Comparison of ENCODE assay signal across 18 mouse cellular contexts in genomic region chr1:128639707-128640107, GRCm38 (mm10). TPM values are rescaled to one million over a fixed set of nuclear protein-coding genes. Genes with fewer than 3 reads are reported as not detected.
A peak's percentile ranks its signal among the peaks of the same experiment; 100 is the strongest.
DNase-seq lines count a peak whose midpoint lies in the region; ATAC-seq and TF ChIP-seq lines count a peak whose summit lies in the region.
"Had no signal": no experiment of that assay in that cellular context is flagged by ENCODE, and none has a peak within 500 bp of the region (broad histone marks: within the 10 kb centered on the region; RNA-seq: fewer than 3 reads in every experiment).

No protein-coding gene starts in this region.

- WGBS in neural tube, embryonic 11.5 days: 40% methylated on average over 4 of the region's 4 CpGs
- 43% methylated on average over 4 of the region's 4 CpGs for WGBS in forebrain, embryonic 16.5 days
- WGBS in hindbrain, embryonic 16.5 days: 26% methylated on average over 4 of the region's 4 CpGs
- 61% methylated on average over 4 of the region's 4 CpGs for WGBS in lung, adult 2 months

- TF ChIP-seq POLR2A in lung, adult 2 months (IDR thresholded peaks at IDR 0.05; ENCODE audit: borderline replicate concordance, extremely low read depth, low read depth, low read length): no peak

- H3K4me1 ChIP-seq in neural tube, embryonic 11.5 days (ENCODE audit: control insufficient read depth, insufficient read depth, low read length): peaks cover 16% of the 10 kb centered on the region
- peaks cover 3% of the 10 kb centered on the region; the same call in 1 of the 2 replicates for H3K4me1 ChIP-seq in forebrain, embryonic 16.5 days (replicated peaks; ENCODE audit: control insufficient read depth, insufficient read depth, low read length)
- peaks cover 2% of the 10 kb centered on the region; the same call in 1 of the 2 replicates for H3K4me1 ChIP-seq in hindbrain, embryonic 16.5 days (ENCODE audit: control insufficient read depth, insufficient read depth, low read depth, low read length)
- no peaks in the 10 kb centered on the region for H3K4me1 ChIP-seq in lung, adult 2 months (ENCODE audit: control insufficient read depth, insufficient read depth, low read length)

- DNase-seq in neural tube, embryonic 11.5 days (ENCODE audit: low spot score): peak; percentile 25
- no peak for DNase-seq in neural tube, embryonic 10.5 days (ENCODE audit: extremely low spot score, low spot score)
- DNase-seq in retina, embryonic 14.5 days (ENCODE audit: low spot score): peak; percentile 68
- DNase-seq in gastrocnemius, adult 8-10 months (ENCODE audit: low spot score in 2 of 2): no peak
- no peak for DNase-seq in ovary, postnatal 14 days (ENCODE audit: low spot score)
- no peak for DNase-seq in lung, adult 2 months
- DNase-seq: adrenal gland, postnatal 25 days; cerebellum, adult 9-10 months; gastrocnemius, postnatal 25 days; kidney, adult 2 months; right cerebral cortex, postnatal 4 days; thymus, postnatal 36 days had no signal

- no peak overlapping the region for H3K9ac ChIP-seq in neural tube, embryonic 11.5 days (ENCODE audit: low read length)
- no peak overlapping the region for H3K9ac ChIP-seq in forebrain, embryonic 16.5 days (replicated peaks; ENCODE audit: low read depth, low read length)
- no peak overlapping the region for H3K9ac ChIP-seq in hindbrain, embryonic 16.5 days (ENCODE audit: low read depth, low read length)
- H3K9ac ChIP-seq: liver, embryonic 14.5 days had no signal

- H3K27ac ChIP-seq in neural tube, embryonic 11.5 days (ENCODE audit: low read depth, low read length): no peak overlapping the region
- H3K27ac ChIP-seq in forebrain, embryonic 16.5 days (ENCODE audit: low read length): no peak overlapping the region
- H3K27ac ChIP-seq in hindbrain, embryonic 16.5 days (ENCODE audit: low read depth, low read length): no peak overlapping the region
- H3K27ac ChIP-seq: liver, embryonic 14.5 days had no signal

- ATAC-seq in neural tube, embryonic 11.5 days (ENCODE audit: insufficient read depth, low FRiP score, low TSS enrichment): 0 out of 2 replicates have a peak, but pooled peaks have one; percentile 28
- peak; percentile 33; the same call in 1 of the 2 replicates for ATAC-seq in forebrain, embryonic 16.5 days
- peak; percentile 73 for ATAC-seq in hindbrain, embryonic 16.5 days
- ATAC-seq: activated CD4-positive, CD25-positive, alpha-beta regulatory T cell, adult 4 months; lung, postnatal 0 days had no signal

- H3K4me3 ChIP-seq in neural tube, embryonic 11.5 days (ENCODE audit: low read depth, low read length): no peak overlapping the region
- H3K4me3 ChIP-seq in forebrain, embryonic 16.5 days (replicated peaks; ENCODE audit: low read length): no peak overlapping the region
- H3K4me3 ChIP-seq in hindbrain, embryonic 16.5 days (ENCODE audit: low read length): no peak overlapping the region
- no peak overlapping the region for H3K4me3 ChIP-seq in lung, adult 2 months (replicated peaks; ENCODE audit: extremely low read depth, low read depth, low read length)
- H3K4me3 ChIP-seq: megakaryocyte, embryonic 14.5 days had no signal

- no peak overlapping the region for H3K4me2 ChIP-seq in neural tube, embryonic 11.5 days (ENCODE audit: low read depth)
- no peak overlapping the region for H3K4me2 ChIP-seq in forebrain, embryonic 16.5 days (ENCODE audit: low read length)
- H3K4me2 ChIP-seq in hindbrain, embryonic 16.5 days (ENCODE audit: low read length): no peak overlapping the region

- no peaks in the 10 kb centered on the region for H3K27me3 ChIP-seq in neural tube, embryonic 11.5 days (ENCODE audit: control insufficient read depth, insufficient read depth, low read length)
- no peaks in the 10 kb centered on the region for H3K27me3 ChIP-seq in forebrain, embryonic 16.5 days (replicated peaks; ENCODE audit: control insufficient read depth, insufficient read depth, low read length)
- no peaks in the 10 kb centered on the region for H3K27me3 ChIP-seq in hindbrain, embryonic 16.5 days (replicated peaks; ENCODE audit: control insufficient read depth, insufficient read depth, low read length)

- TF ChIP-seq CTCF in lung, adult 2 months (IDR thresholded peaks at IDR 0.05; ENCODE audit: insufficient read depth, low read length): no peak

- H3K9me3 ChIP-seq in neural tube, embryonic 11.5 days (ENCODE audit: control insufficient read depth, low read length): no peaks in the 10 kb centered on the region
- no peaks in the 10 kb centered on the region for H3K9me3 ChIP-seq in forebrain, embryonic 16.5 days (ENCODE audit: control insufficient read depth, low read length)
- no peaks in the 10 kb centered on the region for H3K9me3 ChIP-seq in hindbrain, embryonic 16.5 days (ENCODE audit: control insufficient read depth, low read length)
- H3K9me3 ChIP-seq: megakaryocyte, embryonic 14.5 days had no signal

- H3K36me3 ChIP-seq in neural tube, embryonic 11.5 days (ENCODE audit: control insufficient read depth, insufficient read depth, low read length): no peaks in the 10 kb centered on the region
- H3K36me3 ChIP-seq in forebrain, embryonic 16.5 days (ENCODE audit: control insufficient read depth, insufficient read depth): no peaks in the 10 kb centered on the region
- no peaks in the 10 kb centered on the region for H3K36me3 ChIP-seq in hindbrain, embryonic 16.5 days (ENCODE audit: control insufficient read depth, insufficient read depth, low read length)

RNA-seq across cellular contexts. Expression of gene Cxcr4, which starts 47.6 kb away (rescaled TPM):
- polyA plus RNA-seq in neural tube, embryonic 11.5 days (2014; fragmentation: Nextera tagmentation; extraction: Ambion mirVana): 15.5 TPM in 2 replicates
- polyA plus RNA-seq in forebrain, embryonic 16.5 days (2015; fragmentation: Nextera tagmentation; extraction: Ambion mirVana): 11.3 and 14.4 TPM in 2 replicates
- 5.9 and 8.2 TPM in 2 replicates for polyA plus RNA-seq in hindbrain, embryonic 16.5 days (2015; fragmentation: Nextera tagmentation; extraction: Ambion mirVana)
- 1 to 10 TPM in 3 of 4 experiments, under 1 TPM in 1; 0.89 to 2.1 (median 1.7) TPM for total RNA-seq in gastrocnemius, adult 8-10 months (2022)
- polyA plus RNA-seq in lung, adult 2 months (2012; rRNA removed): 163 and 178 TPM in 2 replicates

Comparison
In these comparisons a context has a peak if more than half of its experiments do, and no peak if none do; other contexts are left out.
1. DNase-seq: peak in neural tube, embryonic 11.5 days (single experiment) and retina, embryonic 14.5 days (single experiment); none in neural tube, embryonic 10.5 days (single experiment), gastrocnemius, adult 8-10 months (0 of 2), ovary, postnatal 14 days (single experiment) and lung, adult 2 months (single experiment).
2. Peak in every context shown above with its lines, with median percentiles within 50 percentile points of each other: ATAC-seq.